Mouse (Mus musculus): Measurements from ENCODE around the gene Olfr628. TPM values are rescaled to one million over a fixed set of nuclear protein-coding genes. Genes with fewer than 3 reads are reported as not detected.
"Not testable (repeated sequence)": the region's sequence is repeated elsewhere in the genome, so short reads cannot be mapped to it uniquely, and the experiment has no call there.

Gene Olfr628
- total RNA-seq (2017): not detected in 2 replicates

DNA sequence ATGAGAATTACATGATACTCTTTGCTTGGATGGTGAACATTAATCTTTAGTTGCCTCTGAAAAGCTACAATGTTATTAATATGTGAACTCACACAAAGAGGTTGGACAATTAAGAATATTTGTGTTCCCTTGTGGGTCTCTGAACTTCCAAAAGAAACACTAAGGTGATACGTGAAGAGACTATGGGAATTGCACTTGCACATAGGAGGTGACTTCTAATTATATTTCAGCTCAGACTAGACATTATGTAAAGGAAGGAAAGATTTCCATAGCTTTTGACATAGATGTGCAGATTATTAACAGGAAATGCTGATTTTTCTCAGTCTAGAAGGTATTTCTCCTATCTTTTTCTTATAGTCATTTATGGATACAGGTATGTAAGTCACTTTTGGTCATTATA lies at the start of gene Olfr628:
Gene Olfr628 (plus strand): TSS at position 301 of the 400 bp plus-strand sequence.
- ATAC-seq (replicated peaks in 1 of 2; ENCODE audit: insufficient read depth in 1 of 2, low FRiP score in 2 of 2, low TSS enrichment in 1 of 2, low read depth in 1 of 2, poor library complexity in 2 of 2, severe bottlenecking in 2 of 2): no peak

DNA sequence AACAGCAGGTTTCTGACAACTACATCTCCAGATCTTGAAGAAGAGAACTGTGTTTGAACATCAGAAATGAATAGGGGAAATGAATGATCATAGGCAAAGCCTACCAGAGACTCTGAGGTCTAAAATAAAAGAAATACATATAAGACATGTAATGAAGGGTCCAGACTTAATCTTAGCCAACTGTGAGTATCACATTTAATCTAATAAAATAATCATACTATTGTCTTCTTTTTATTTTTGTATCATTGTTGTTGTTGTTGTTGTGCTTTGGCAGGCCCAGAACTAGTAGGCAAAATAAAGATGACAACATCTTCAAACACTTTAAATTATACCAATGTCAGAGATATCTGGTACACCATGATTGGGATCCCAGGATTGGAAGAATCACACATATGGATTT lies 47.8 kb upstream of the Olfr628 start, which contains the start of gene Olfr625-ps1:
Gene Olfr625-ps1 (plus strand): TSS at position 301 of the 400 bp plus-strand sequence.
- ATAC-seq (replicated peaks in 1 of 2; ENCODE audit: insufficient read depth in 1 of 2, low FRiP score in 2 of 2, low TSS enrichment in 1 of 2, low read depth in 1 of 2, poor library complexity in 2 of 2, severe bottlenecking in 2 of 2): no peak

GRCm38 (mm10) chr7:103699469-103699868 lies 30.7 kb upstream of the Olfr628 start:
- ATAC-seq (replicated peaks in 1 of 2; ENCODE audit: insufficient read depth in 1 of 2, low FRiP score in 2 of 2, low TSS enrichment in 1 of 2, low read depth in 1 of 2, poor library complexity in 2 of 2, severe bottlenecking in 2 of 2): no peak

GRCm38 (mm10) chr7:103712024-103712423 lies 18.1 kb upstream of the Olfr628 start:
- ATAC-seq (replicated peaks in 1 of 2; ENCODE audit: insufficient read depth in 1 of 2, low FRiP score in 2 of 2, low TSS enrichment in 1 of 2, low read depth in 1 of 2, poor library complexity in 2 of 2, severe bottlenecking in 2 of 2): peak in 1 of 2 experiments; percentile 53; a peak in 1 of 4 replicates

- ATAC-seq (replicated peaks in 1 of 2; ENCODE audit: insufficient read depth in 1 of 2, low FRiP score in 2 of 2, low TSS enrichment in 1 of 2, low read depth in 1 of 2, poor library complexity in 2 of 2, severe bottlenecking in 2 of 2): no peak
These were observed 15.8 kb upstream of the Olfr628 start, which contains the start of gene Olfr243 for GRCm38 (mm10) chr7:103714371-103714770. TSS of gene Olfr243 (plus strand) at chr7:103714671.

DNA sequence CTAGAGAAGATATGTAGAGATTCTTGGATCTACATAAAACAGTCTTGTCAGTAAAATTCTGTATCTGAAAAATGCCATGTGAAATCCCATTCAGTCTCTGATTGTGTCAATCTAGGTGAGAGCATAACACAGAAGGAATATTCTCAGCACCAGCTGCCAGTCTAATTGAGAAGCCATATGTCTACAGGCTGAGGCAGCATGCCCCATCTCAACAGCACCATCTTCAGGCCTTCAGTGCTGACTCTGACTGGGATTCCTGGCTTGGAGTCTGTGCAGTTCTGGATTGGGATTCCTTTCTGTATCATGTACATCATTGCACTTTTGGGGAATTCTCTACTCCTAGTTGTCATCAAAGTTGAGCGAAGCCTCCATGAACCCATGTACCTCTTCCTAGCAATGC lies 13.8 kb upstream of the Olfr628 start:
- not testable (repeated sequence) for ATAC-seq (replicated peaks in 1 of 2; ENCODE audit: insufficient read depth in 1 of 2, low FRiP score in 2 of 2, low TSS enrichment in 1 of 2, low read depth in 1 of 2, poor library complexity in 2 of 2, severe bottlenecking in 2 of 2)

DNA sequence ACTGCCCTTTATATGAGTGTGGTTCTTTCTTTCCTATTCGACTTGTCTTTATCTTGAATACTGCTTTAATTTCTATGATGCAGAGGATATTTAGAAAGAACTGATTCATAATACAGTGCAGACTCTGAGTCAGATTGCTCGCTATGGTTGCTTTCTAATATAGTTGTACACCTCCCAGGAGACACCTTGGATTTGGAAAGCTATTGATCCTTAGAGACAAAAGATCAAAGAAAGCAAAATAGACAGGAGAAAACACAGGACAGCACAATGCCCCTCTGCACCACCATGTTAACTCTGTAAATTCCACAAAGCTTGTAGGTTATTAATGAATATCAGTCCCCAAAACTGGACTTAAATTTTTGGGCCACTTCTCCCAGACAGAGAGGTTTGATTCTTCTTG lies 14.7 kb downstream of the Olfr628 start, which contains the start of gene Olfr629:
Gene Olfr629 (minus strand): TSS at position 101 of the 400 bp plus-strand sequence.
- no peak for ATAC-seq (replicated peaks in 1 of 2; ENCODE audit: insufficient read depth in 1 of 2, low FRiP score in 2 of 2, low TSS enrichment in 1 of 2, low read depth in 1 of 2, poor library complexity in 2 of 2, severe bottlenecking in 2 of 2)

DNA sequence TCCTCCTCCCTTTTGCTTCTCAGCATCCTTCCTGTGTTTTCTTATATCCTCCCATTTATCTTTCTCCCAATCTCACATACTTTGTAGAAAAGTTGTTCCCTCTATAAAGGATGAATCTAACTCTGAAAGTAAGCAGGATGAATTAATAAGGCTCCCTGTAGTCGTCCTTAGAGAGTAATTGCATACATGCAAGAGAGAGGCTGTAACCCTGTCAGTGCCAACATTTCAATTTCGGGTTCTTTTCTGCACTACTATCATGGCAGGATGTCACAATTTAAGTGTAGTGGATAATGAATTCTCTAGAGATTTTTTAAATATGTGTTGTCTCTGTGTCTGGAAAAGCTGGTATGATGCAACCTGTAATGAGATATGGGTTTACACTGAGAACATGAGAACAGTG lies 27.1 kb downstream of the Olfr628 start, which contains the start of gene Olfr630:
Gene Olfr630 (minus strand): TSS at position 101 of the 400 bp plus-strand sequence.
- ATAC-seq (replicated peaks in 1 of 2; ENCODE audit: insufficient read depth in 1 of 2, low FRiP score in 2 of 2, low TSS enrichment in 1 of 2, low read depth in 1 of 2, poor library complexity in 2 of 2, severe bottlenecking in 2 of 2): no peak

DNA sequence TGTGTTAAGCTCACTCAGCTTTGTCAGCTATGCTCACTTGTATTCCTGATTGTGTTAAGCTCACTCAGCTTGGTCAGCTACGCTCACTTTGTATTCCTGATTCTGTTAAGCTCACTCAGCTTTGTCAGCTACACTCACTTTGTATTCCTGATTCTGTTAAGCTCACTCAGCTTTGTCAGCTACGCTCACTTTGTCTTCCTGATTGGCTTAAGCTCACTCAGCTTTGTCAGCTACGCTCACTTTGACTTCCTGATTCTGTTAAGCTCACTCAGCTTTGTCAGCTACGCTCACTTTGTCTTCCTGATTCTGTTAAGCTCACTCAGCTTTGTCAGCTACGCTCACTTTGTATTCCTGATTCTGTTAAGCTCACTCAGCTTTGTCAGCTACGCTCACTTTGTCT lies 32.0 kb downstream of the Olfr628 start:
- not testable (repeated sequence) for ATAC-seq (replicated peaks in 1 of 2; ENCODE audit: insufficient read depth in 1 of 2, low FRiP score in 2 of 2, low TSS enrichment in 1 of 2, low read depth in 1 of 2, poor library complexity in 2 of 2, severe bottlenecking in 2 of 2)

GRCm38 (mm10) chr7:103767687-103768086 lies 37.5 kb downstream of the Olfr628 start:
- not testable (repeated sequence) for ATAC-seq (replicated peaks in 1 of 2; ENCODE audit: insufficient read depth in 1 of 2, low FRiP score in 2 of 2, low TSS enrichment in 1 of 2, low read depth in 1 of 2, poor library complexity in 2 of 2, severe bottlenecking in 2 of 2)

DNA sequence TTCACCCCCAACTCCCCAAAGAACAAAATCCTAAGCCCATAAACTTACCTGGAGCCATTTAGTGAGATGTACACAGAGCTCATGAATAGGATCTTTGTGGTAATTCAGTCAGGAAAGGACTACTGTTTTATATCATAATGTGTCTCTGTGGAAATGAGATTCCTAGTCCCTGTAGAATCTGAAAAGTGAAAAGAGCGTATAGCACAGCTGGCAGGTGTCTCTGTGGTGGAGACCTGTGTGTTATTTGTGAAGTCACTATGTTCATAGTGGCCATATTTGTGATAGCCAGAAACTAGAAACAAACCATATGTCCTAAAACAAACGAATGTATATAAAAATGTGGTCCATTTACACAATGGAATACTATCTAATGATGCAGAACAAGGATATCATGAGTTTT lies 41.3 kb downstream of the Olfr628 start, which contains the start of gene Olfr69:
Gene Olfr69 (minus strand): TSS at position 101 of the 400 bp plus-strand sequence.
- ATAC-seq (replicated peaks in 1 of 2; ENCODE audit: insufficient read depth in 1 of 2, low FRiP score in 2 of 2, low TSS enrichment in 1 of 2, low read depth in 1 of 2, poor library complexity in 2 of 2, severe bottlenecking in 2 of 2): no peak

- 0 out of 4 replicates have a peak, but pooled peaks of 1 of the 2 experiments have one; percentile 21 for ATAC-seq (replicated peaks in 1 of 2; ENCODE audit: insufficient read depth in 1 of 2, low FRiP score in 2 of 2, low TSS enrichment in 1 of 2, low read depth in 1 of 2, poor library complexity in 2 of 2, severe bottlenecking in 2 of 2)
These were observed 47.5 kb downstream of the Olfr628 start for GRCm38 (mm10) chr7:103777652-103778051.

- no peak for ATAC-seq (replicated peaks in 1 of 2; ENCODE audit: insufficient read depth in 1 of 2, low FRiP score in 2 of 2, low TSS enrichment in 1 of 2, low read depth in 1 of 2, poor library complexity in 2 of 2, severe bottlenecking in 2 of 2)
These were observed 49.4 kb downstream of the Olfr628 start, which contains the start of gene Olfr68 for GRCm38 (mm10) chr7:103779598-103779997. TSS of gene Olfr68 (minus strand) at chr7:103779698.

Other genes starting within 250 kb of the Olfr628 start
- not detected in 2 replicates for gene Olfr609, start 232.3 kb upstream of the Olfr628 start, total RNA-seq (2017)
- not detected in 2 replicates for gene Olfr610, start 218.3 kb upstream of the Olfr628 start, total RNA-seq (2017)
- gene Olfr611, start 209.5 kb upstream of the Olfr628 start, total RNA-seq (2017): not detected in 2 replicates
- not detected in 2 replicates for gene Olfr612, start 187.7 kb upstream of the Olfr628 start, total RNA-seq (2017)
- gene Olfr613, start 182.3 kb upstream of the Olfr628 start, total RNA-seq (2017): not detected in 2 replicates
- not detected in 2 replicates for gene Olfr615, start 174.3 kb upstream of the Olfr628 start, total RNA-seq (2017)
- not detected in 2 replicates for gene Olfr616, start 161.2 kb upstream of the Olfr628 start, total RNA-seq (2017)
- not detected in 2 replicates for gene Olfr617, start 157.3 kb upstream of the Olfr628 start, total RNA-seq (2017)
- not detected in 2 replicates for gene Olfr618, start 140.3 kb upstream of the Olfr628 start, total RNA-seq (2017)
- gene Olfr619, start 129.8 kb upstream of the Olfr628 start, total RNA-seq (2017): not detected in 2 replicates
- gene Olfr620, start 117.8 kb upstream of the Olfr628 start, total RNA-seq (2017): not detected in 2 replicates
- gene Olfr622, start 87.7 kb upstream of the Olfr628 start, total RNA-seq (2017): not detected in 2 replicates
- gene Olfr623, start 66.7 kb upstream of the Olfr628 start, total RNA-seq (2017): not detected in 2 replicates
- gene Olfr624, start 59.2 kb upstream of the Olfr628 start, total RNA-seq (2017): not detected in 2 replicates
- not detected in 2 replicates for gene Olfr625-ps1, start 47.7 kb upstream of the Olfr628 start, total RNA-seq (2017)
- not detected in 2 replicates for gene Olfr243, start 15.7 kb upstream of the Olfr628 start, total RNA-seq (2017)
- not detected in 2 replicates for gene Olfr629, start 14.6 kb downstream of the Olfr628 start, total RNA-seq (2017)
- not detected in 2 replicates for gene Olfr630, start 27.0 kb downstream of the Olfr628 start, total RNA-seq (2017)
- not detected in 2 replicates for gene Olfr69, start 41.2 kb downstream of the Olfr628 start, total RNA-seq (2017)
- 0.88 TPM in 1 of 2 replicates, not detected in the other for gene Olfr68, start 49.3 kb downstream of the Olfr628 start, total RNA-seq (2017)
- not detected in 2 replicates for gene Olfr67, start 61.4 kb downstream of the Olfr628 start, total RNA-seq (2017)
- gene Hbb-bt, start 83.6 kb downstream of the Olfr628 start, total RNA-seq (2017): 14.9 and 19.7 TPM in 2 replicates
- gene Hbb-bs, start 97.7 kb downstream of the Olfr628 start, total RNA-seq (2017): 47.4 and 80.7 TPM in 2 replicates
- not detected in 2 replicates for gene Hbb-bh2, start 110.1 kb downstream of the Olfr628 start, total RNA-seq (2017)
- gene Hbb-bh1, start 112.8 kb downstream of the Olfr628 start, total RNA-seq (2017): not detected in 2 replicates
- gene Hbb-y, start 122.8 kb downstream of the Olfr628 start, total RNA-seq (2017): not detected in 2 replicates
- not detected in 2 replicates for gene Olfr66, start 155.9 kb downstream of the Olfr628 start, total RNA-seq (2017)
- not detected in 2 replicates for gene Olfr64, start 164.1 kb downstream of the Olfr628 start, total RNA-seq (2017)
- not detected in 2 replicates for gene Olfr65, start 173.1 kb downstream of the Olfr628 start, total RNA-seq (2017)
- gene Olfr631, start 198.5 kb downstream of the Olfr628 start, total RNA-seq (2017): not detected in 2 replicates
- 1.6 TPM in 1 of 2 replicates, not detected in the other for gene Olfr632, start 204.0 kb downstream of the Olfr628 start, total RNA-seq (2017)
- gene Olfr633, start 214.1 kb downstream of the Olfr628 start, total RNA-seq (2017): not detected in 2 replicates
- not detected in 2 replicates for gene Olfr635, start 240.8 kb downstream of the Olfr628 start, total RNA-seq (2017)